Mouse (Mus musculus): ENCODE measurements around the gene Fndc3b. TPM values are rescaled to one million over a fixed set of nuclear protein-coding genes. Genes with fewer than 3 reads are reported as not detected.

Fndc3b gene
- total and polyA plus RNA-seq, 2 experiments from 2014 or later, result 16.4 to 57.1 TPM

GRCm38 (mm10) chr3:27694586-27694985 lies 16.5 kb downstream of the Fndc3b start:
- Histone ChIP-seq H3K27me3 (ENCODE audit: control insufficient read depth, insufficient read depth, low read length) (no peaks in the 10 kb centered on the region), H3K9me3 (replicated peaks; ENCODE audit: control insufficient read depth, low read length) (no peaks in the 10 kb centered on the region), H3K4me1 (ENCODE audit: control insufficient read depth, insufficient read depth) (peaks cover 40% of the 10 kb centered on the region), H3K9ac (replicated peaks; ENCODE audit: low read depth, low read length) (no peak overlapping the region), H3K36me3 (replicated peaks; ENCODE audit: control insufficient read depth, insufficient read depth, low read length) (0 out of 2 replicates have a peak, but pooled peaks cover 8% of the 10 kb centered on the region), H3K4me3 (ENCODE audit: low read depth, low read length) (no peak overlapping the region), H3K27ac (ENCODE audit: low read depth) (0 out of 2 replicates have a peak overlapping the region, but pooled peaks have one; percentile 6), H3K4me2 (ENCODE audit: low read depth, low read length) (no peak overlapping the region)
- TF ChIP-seq CTCF (IDR thresholded peaks at IDR 0.05; ENCODE audit: low read depth) (no peak), EP300 (IDR thresholded peaks at IDR 0.05; ENCODE audit: low read depth) (no peak)
- no peak for ATAC-seq (ENCODE audit: insufficient read depth, low read depth)
- WGBS, result 58% methylated on average over 10 of the region's 10 CpGs
- DNase-seq (ENCODE audit: low spot score), result no peak

GRCm38 (mm10) chr3:27694111-27694510 lies 17.0 kb downstream of the Fndc3b start:
- no peak for DNase-seq (ENCODE audit: low spot score)
- H3K9me3 ChIP-seq (replicated peaks; ENCODE audit: control insufficient read depth, low read length), result no peaks in the 10 kb centered on the region
- ATAC-seq (ENCODE audit: insufficient read depth, low read depth), result no peak
- H3K36me3 ChIP-seq (replicated peaks; ENCODE audit: control insufficient read depth, insufficient read depth, low read length), result 0 out of 2 replicates have a peak, but pooled peaks cover 8% of the 10 kb centered on the region
- no peak overlapping the region for H3K4me3 ChIP-seq (ENCODE audit: low read depth, low read length)
- no peak overlapping the region for H3K9ac ChIP-seq (replicated peaks; ENCODE audit: low read depth, low read length)
- no peak for TF ChIP-seq EP300 (IDR thresholded peaks at IDR 0.05; ENCODE audit: low read depth)
- no peak for TF ChIP-seq CTCF (IDR thresholded peaks at IDR 0.05; ENCODE audit: low read depth)
- no peak overlapping the region for H3K4me2 ChIP-seq (ENCODE audit: low read depth, low read length)
- H3K27ac ChIP-seq (ENCODE audit: low read depth), result no peak overlapping the region
- 87% methylated on average over 5 of the region's 5 CpGs for WGBS
- H3K4me1 ChIP-seq (ENCODE audit: control insufficient read depth, insufficient read depth), result peaks cover 42% of the 10 kb centered on the region
- no peaks in the 10 kb centered on the region for H3K27me3 ChIP-seq (ENCODE audit: control insufficient read depth, insufficient read depth, low read length)

- Histone ChIP-seq H3K4me2 (ENCODE audit: low read depth, low read length) (no peak overlapping the region), H3K27me3 (ENCODE audit: control insufficient read depth, insufficient read depth, low read length) (no peaks in the 10 kb centered on the region), H3K27ac (ENCODE audit: low read depth) (0 out of 2 replicates have a peak overlapping the region, but pooled peaks have one; percentile 82), H3K9me3 (replicated peaks; ENCODE audit: control insufficient read depth, low read length) (no peaks in the 10 kb centered on the region), H3K36me3 (replicated peaks; ENCODE audit: control insufficient read depth, insufficient read depth, low read length) (no peaks in the 10 kb centered on the region), H3K9ac (replicated peaks; ENCODE audit: low read depth, low read length) (no peak overlapping the region), H3K4me3 (ENCODE audit: low read depth, low read length) (no peak overlapping the region), H3K4me1 (ENCODE audit: control insufficient read depth, insufficient read depth) (peaks cover 40% of the 10 kb centered on the region)
- DNase-seq (ENCODE audit: low spot score) (no peak), ATAC-seq (ENCODE audit: insufficient read depth, low read depth) (no peak)
- TF ChIP-seq CTCF (IDR thresholded peaks at IDR 0.05; ENCODE audit: low read depth) (no peak), EP300 (IDR thresholded peaks at IDR 0.05; ENCODE audit: low read depth) (no peak)
- 74% methylated on average over 9 of the region's 9 CpGs for WGBS
Observed at GRCm38 (mm10) chr3:27691486-27692160, 19.5 kb downstream of the Fndc3b start.

GRCm38 (mm10) chr3:27690030-27690429 lies 21.1 kb downstream of the Fndc3b start:
- ATAC-seq (ENCODE audit: insufficient read depth, low read depth), result peak; percentile 73
- no peaks in the 10 kb centered on the region for H3K9me3 ChIP-seq (replicated peaks; ENCODE audit: control insufficient read depth, low read length)
- peak; percentile 92 for DNase-seq (ENCODE audit: low spot score)
- TF ChIP-seq EP300 (IDR thresholded peaks at IDR 0.05; ENCODE audit: low read depth), result no peak
- TF ChIP-seq CTCF (IDR thresholded peaks at IDR 0.05; ENCODE audit: low read depth), result no peak
- peaks cover 34% of the 10 kb centered on the region for H3K4me1 ChIP-seq (ENCODE audit: control insufficient read depth, insufficient read depth)
- 27% methylated on average over 6 of the region's 6 CpGs for WGBS
- no peaks in the 10 kb centered on the region for H3K36me3 ChIP-seq (replicated peaks; ENCODE audit: control insufficient read depth, insufficient read depth, low read length)
- H3K4me2 ChIP-seq (ENCODE audit: low read depth, low read length), result peak overlapping the region; percentile 41
- H3K27me3 ChIP-seq (ENCODE audit: control insufficient read depth, insufficient read depth, low read length), result no peaks in the 10 kb centered on the region
- no peak overlapping the region for H3K9ac ChIP-seq (replicated peaks; ENCODE audit: low read depth, low read length)
- peak overlapping the region; percentile 0; the same call in 1 of the 2 replicates for H3K4me3 ChIP-seq (ENCODE audit: low read depth, low read length)
- peak overlapping the region; percentile 82 for H3K27ac ChIP-seq (ENCODE audit: low read depth)

- no peak for TF ChIP-seq CTCF (IDR thresholded peaks at IDR 0.05; ENCODE audit: low read depth)
- no peak for TF ChIP-seq EP300 (IDR thresholded peaks at IDR 0.05; ENCODE audit: low read depth)
- H3K4me1 ChIP-seq (ENCODE audit: control insufficient read depth, insufficient read depth), result peaks cover 33% of the 10 kb centered on the region
- no peak overlapping the region for H3K9ac ChIP-seq (replicated peaks; ENCODE audit: low read depth, low read length)
- no peaks in the 10 kb centered on the region for H3K9me3 ChIP-seq (replicated peaks; ENCODE audit: control insufficient read depth, low read length)
- DNase-seq (ENCODE audit: low spot score) (no peak), ATAC-seq (ENCODE audit: insufficient read depth, low read depth) (peak; percentile 37; the same call in 1 of the 2 replicates)
- peak overlapping the region; percentile 41; the same call in 1 of the 2 replicates for H3K4me2 ChIP-seq (ENCODE audit: low read depth, low read length)
- H3K27me3 ChIP-seq (ENCODE audit: control insufficient read depth, insufficient read depth, low read length), result no peaks in the 10 kb centered on the region
- H3K27ac ChIP-seq (ENCODE audit: low read depth), result peak overlapping the region; percentile 82
- WGBS, result 53% methylated on average over 12 of the region's 12 CpGs
- 0 out of 2 replicates have a peak, but pooled peaks cover 4% of the 10 kb centered on the region for H3K36me3 ChIP-seq (replicated peaks; ENCODE audit: control insufficient read depth, insufficient read depth, low read length)
- H3K4me3 ChIP-seq (ENCODE audit: low read depth, low read length), result no peak overlapping the region
Observed at GRCm38 (mm10) chr3:27689149-27689865, 21.8 kb downstream of the Fndc3b start.
